Mouse (Mus musculus): ENCODE measurements around the gene Pmepa1. TPM values are rescaled to one million over a fixed set of nuclear protein-coding genes. Genes with fewer than 3 reads are reported as not detected.

Pmepa1 gene
- polyA plus RNA-seq, 1 experiment from 2014 or later: 4.3 TPM

DNA sequence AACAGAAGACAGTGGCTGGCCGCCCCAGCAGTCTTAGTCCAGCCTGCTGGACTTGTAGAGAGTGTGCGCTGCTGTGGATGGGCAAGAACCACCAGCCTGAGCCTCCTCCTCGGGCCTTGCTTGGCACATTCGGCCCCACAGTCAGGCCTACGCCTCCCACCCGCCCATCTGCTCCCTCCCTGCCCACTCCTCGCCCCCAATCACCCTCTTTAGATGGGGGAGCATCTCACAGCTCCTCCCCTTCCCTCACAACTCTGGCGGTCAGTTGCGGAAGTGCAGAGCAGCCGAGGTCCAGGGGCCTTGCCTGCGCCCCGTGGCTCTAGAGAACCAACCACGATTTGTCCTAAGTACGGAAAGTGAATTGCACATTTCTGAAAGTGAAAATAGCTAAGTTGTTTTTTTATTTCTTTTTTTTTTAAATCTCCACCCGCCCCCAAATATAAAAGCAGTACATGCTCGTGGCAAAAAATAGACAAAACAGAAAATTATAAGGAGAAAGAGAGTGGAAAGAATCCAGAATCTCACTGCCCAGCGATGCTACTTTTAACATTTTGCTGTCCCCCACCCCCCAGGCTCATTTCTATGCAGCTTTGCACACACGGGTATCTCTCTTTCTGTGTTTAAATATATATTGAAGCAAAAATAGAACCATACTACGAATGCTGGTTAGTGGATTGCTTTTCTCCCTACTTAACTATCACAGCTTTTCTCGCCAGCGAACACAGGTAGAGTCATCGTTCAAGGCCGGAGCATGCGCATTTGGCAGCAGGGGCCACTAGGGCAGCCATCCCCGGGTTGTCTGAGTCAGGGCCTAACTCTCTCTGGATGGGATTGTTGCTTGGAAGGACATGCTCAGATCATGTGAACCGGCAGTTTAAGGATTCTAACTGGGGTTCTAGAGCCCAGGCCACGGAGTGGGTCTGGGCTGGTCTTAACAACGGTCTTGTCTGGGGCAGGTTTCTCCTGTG, 24.6 kb upstream of the Pmepa1 start:
- no peak overlapping the region for H3K4me3 ChIP-seq (ENCODE audit: low read length)
- no peaks in the 10 kb centered on the region for H3K36me3 ChIP-seq (ENCODE audit: insufficient read depth, low read length)
- H3K4me1 ChIP-seq (ENCODE audit: insufficient read depth, low read length): no peaks in the 10 kb centered on the region
- H3K4me2 ChIP-seq (replicated peaks; ENCODE audit: low read depth, low read length): no peak overlapping the region
- no peak overlapping the region for H3K27ac ChIP-seq (ENCODE audit: low read length)
- 67% methylated on average over 28 of the region's 28 CpGs for WGBS
- no peak overlapping the region for H3K9ac ChIP-seq (replicated peaks; ENCODE audit: low read length)
- peaks cover 7% of the 10 kb centered on the region; the same call in 1 of the 2 replicates for H3K9me3 ChIP-seq (ENCODE audit: low read length)
- ATAC-seq (ENCODE audit: low FRiP score, low TSS enrichment): no peak
- peaks cover 11% of the 10 kb centered on the region; the same call in 1 of the 2 replicates for H3K27me3 ChIP-seq (ENCODE audit: insufficient read depth, low read length)

DNA sequence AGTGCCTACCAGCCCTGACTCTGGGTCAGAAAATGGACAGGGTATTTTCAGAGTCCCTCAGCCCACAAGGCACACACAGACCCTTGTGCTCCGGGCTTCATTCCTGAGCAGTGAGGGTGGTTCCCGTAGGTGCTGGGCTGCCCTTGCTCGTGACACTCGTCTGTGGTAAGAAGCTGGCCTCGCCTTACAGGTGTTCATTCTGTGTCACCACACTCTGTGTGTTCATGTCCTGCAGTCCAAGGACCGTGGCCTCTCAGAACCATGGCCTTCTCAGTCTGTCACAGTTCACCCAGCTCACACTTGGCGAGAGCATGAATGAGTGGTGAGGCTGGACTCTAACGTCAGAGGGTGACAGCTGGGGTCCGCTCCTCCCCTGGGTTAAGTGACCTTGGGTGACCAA, 20.1 kb upstream of the Pmepa1 start:
- no peak overlapping the region for H3K4me2 ChIP-seq (replicated peaks; ENCODE audit: low read depth, low read length)
- H3K9me3 ChIP-seq (ENCODE audit: low read length): peaks cover 9% of the 10 kb centered on the region; the same call in 1 of the 2 replicates
- no peaks in the 10 kb centered on the region for H3K4me1 ChIP-seq (ENCODE audit: insufficient read depth, low read length)
- H3K27ac ChIP-seq (ENCODE audit: low read length): no peak overlapping the region
- no peak for ATAC-seq (ENCODE audit: low FRiP score, low TSS enrichment)
- WGBS: 77% methylated on average over 9 of the region's 9 CpGs
- no peak overlapping the region for H3K4me3 ChIP-seq (ENCODE audit: low read length)
- no peak overlapping the region for H3K9ac ChIP-seq (replicated peaks; ENCODE audit: low read length)
- H3K27me3 ChIP-seq (ENCODE audit: insufficient read depth, low read length): no peaks in the 10 kb centered on the region
- no peaks in the 10 kb centered on the region for H3K36me3 ChIP-seq (ENCODE audit: insufficient read depth, low read length)

GRCm38 (mm10) chr2:173293042-173293441, 16.7 kb upstream of the Pmepa1 start:
- H3K9me3 ChIP-seq (ENCODE audit: low read length): 0 out of 2 replicates have a peak, but pooled peaks cover 3% of the 10 kb centered on the region
- no peak overlapping the region for H3K4me2 ChIP-seq (replicated peaks; ENCODE audit: low read depth, low read length)
- no peaks in the 10 kb centered on the region for H3K36me3 ChIP-seq (ENCODE audit: insufficient read depth, low read length)
- no peaks in the 10 kb centered on the region; the same call in 1 of the 2 replicates for H3K4me1 ChIP-seq (ENCODE audit: insufficient read depth, low read length)
- H3K9ac ChIP-seq (replicated peaks; ENCODE audit: low read length): no peak overlapping the region
- no peaks in the 10 kb centered on the region for H3K27me3 ChIP-seq (ENCODE audit: insufficient read depth, low read length)
- 75% methylated on average over 6 of the region's 6 CpGs for WGBS
- H3K4me3 ChIP-seq (ENCODE audit: low read length): no peak overlapping the region
- ATAC-seq (ENCODE audit: low FRiP score, low TSS enrichment): no peak
- H3K27ac ChIP-seq (ENCODE audit: low read length): no peak overlapping the region

DNA sequence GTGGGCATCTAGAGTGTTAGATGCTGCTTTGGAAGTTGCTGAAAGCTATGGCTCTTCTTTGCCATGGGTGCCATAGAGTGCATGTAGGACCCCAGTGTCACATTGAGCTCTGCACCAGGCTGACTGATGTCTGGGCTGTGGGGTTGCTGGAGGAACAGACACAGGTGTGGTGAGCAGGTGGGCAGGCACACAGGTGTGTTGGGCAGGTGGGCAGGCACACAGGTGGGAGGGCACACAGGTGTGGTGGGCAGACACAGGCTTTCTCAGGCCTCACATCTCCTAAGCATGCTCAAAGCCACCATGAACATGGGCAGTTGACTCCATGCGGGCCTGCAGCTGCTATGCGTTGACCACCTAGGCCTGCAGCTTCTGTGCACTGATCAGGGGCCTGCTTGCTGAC, 16.2 kb upstream of the Pmepa1 start:
- WGBS: 93% methylated on average over 2 of the region's 2 CpGs
- Histone ChIP-seq H3K36me3 (ENCODE audit: insufficient read depth, low read length) (no peaks in the 10 kb centered on the region), H3K4me2 (replicated peaks; ENCODE audit: low read depth, low read length) (no peak overlapping the region), H3K27ac (ENCODE audit: low read length) (no peak overlapping the region), H3K4me3 (ENCODE audit: low read length) (no peak overlapping the region), H3K27me3 (ENCODE audit: insufficient read depth, low read length) (no peaks in the 10 kb centered on the region), H3K4me1 (ENCODE audit: insufficient read depth, low read length) (no peaks in the 10 kb centered on the region; the same call in 1 of the 2 replicates), H3K9ac (replicated peaks; ENCODE audit: low read length) (no peak overlapping the region), H3K9me3 (ENCODE audit: low read length) (0 out of 2 replicates have a peak, but pooled peaks cover 3% of the 10 kb centered on the region)
- no peak for ATAC-seq (ENCODE audit: low FRiP score, low TSS enrichment)

- H3K27ac ChIP-seq (ENCODE audit: low read length): no peak overlapping the region
- H3K4me2 ChIP-seq (replicated peaks; ENCODE audit: low read depth, low read length): no peak overlapping the region
- WGBS: 95% methylated on average over 11 of the region's 11 CpGs
- H3K4me3 ChIP-seq (ENCODE audit: low read length): no peak overlapping the region
- H3K9me3 ChIP-seq (ENCODE audit: low read length): 0 out of 2 replicates have a peak, but pooled peaks cover 3% of the 10 kb centered on the region
- no peaks in the 10 kb centered on the region for H3K36me3 ChIP-seq (ENCODE audit: insufficient read depth, low read length)
- no peaks in the 10 kb centered on the region; the same call in 1 of the 2 replicates for H3K4me1 ChIP-seq (ENCODE audit: insufficient read depth, low read length)
- H3K27me3 ChIP-seq (ENCODE audit: insufficient read depth, low read length): no peaks in the 10 kb centered on the region
- H3K9ac ChIP-seq (replicated peaks; ENCODE audit: low read length): no peak overlapping the region
- ATAC-seq (ENCODE audit: low FRiP score, low TSS enrichment): no peak
These were observed 14.6 kb upstream of the Pmepa1 start for GRCm38 (mm10) chr2:173290981-173291380.

- Histone ChIP-seq H3K4me3 (ENCODE audit: low read length) (no peak overlapping the region), H3K9me3 (ENCODE audit: low read length) (0 out of 2 replicates have a peak, but pooled peaks cover 3% of the 10 kb centered on the region), H3K4me1 (ENCODE audit: insufficient read depth, low read length) (no peaks in the 10 kb centered on the region; the same call in 1 of the 2 replicates), H3K36me3 (ENCODE audit: insufficient read depth, low read length) (no peaks in the 10 kb centered on the region), H3K4me2 (replicated peaks; ENCODE audit: low read depth, low read length) (no peak overlapping the region), H3K9ac (replicated peaks; ENCODE audit: low read length) (no peak overlapping the region), H3K27ac (ENCODE audit: low read length) (no peak overlapping the region), H3K27me3 (ENCODE audit: insufficient read depth, low read length) (no peaks in the 10 kb centered on the region)
- no peak for ATAC-seq (ENCODE audit: low FRiP score, low TSS enrichment)
- 43% methylated on average over 3 of the region's 3 CpGs for WGBS
These were observed 13.6 kb upstream of the Pmepa1 start for GRCm38 (mm10) chr2:173289928-173290327.

- ATAC-seq (ENCODE audit: low FRiP score, low TSS enrichment): no peak
- H3K27ac ChIP-seq (ENCODE audit: low read length): no peak overlapping the region
- peaks cover 11% of the 10 kb centered on the region for H3K4me1 ChIP-seq (ENCODE audit: insufficient read depth, low read length)
- no peaks in the 10 kb centered on the region for H3K36me3 ChIP-seq (ENCODE audit: insufficient read depth, low read length)
- no peaks in the 10 kb centered on the region for H3K27me3 ChIP-seq (ENCODE audit: insufficient read depth, low read length)
- H3K4me3 ChIP-seq (ENCODE audit: low read length): no peak overlapping the region
- WGBS: 86% methylated on average over 12 of the region's 12 CpGs
- H3K9ac ChIP-seq (replicated peaks; ENCODE audit: low read length): no peak overlapping the region
- H3K9me3 ChIP-seq (ENCODE audit: low read length): no peaks in the 10 kb centered on the region
- H3K4me2 ChIP-seq (replicated peaks; ENCODE audit: low read depth, low read length): no peak overlapping the region
These were observed 9.6 kb upstream of the Pmepa1 start for GRCm38 (mm10) chr2:173285816-173286538.

GRCm38 (mm10) chr2:173284771-173285170, 8.4 kb upstream of the Pmepa1 start:
- no peak overlapping the region for H3K4me2 ChIP-seq (replicated peaks; ENCODE audit: low read depth, low read length)
- 88% methylated on average over 6 of the region's 6 CpGs for WGBS
- no peaks in the 10 kb centered on the region for H3K27me3 ChIP-seq (ENCODE audit: insufficient read depth, low read length)
- H3K9me3 ChIP-seq (ENCODE audit: low read length): no peaks in the 10 kb centered on the region
- no peak overlapping the region for H3K27ac ChIP-seq (ENCODE audit: low read length)
- no peak overlapping the region for H3K9ac ChIP-seq (replicated peaks; ENCODE audit: low read length)
- no peaks in the 10 kb centered on the region for H3K36me3 ChIP-seq (ENCODE audit: insufficient read depth, low read length)
- no peak overlapping the region for H3K4me3 ChIP-seq (ENCODE audit: low read length)
- peaks cover 11% of the 10 kb centered on the region for H3K4me1 ChIP-seq (ENCODE audit: insufficient read depth, low read length)
- no peak for ATAC-seq (ENCODE audit: low FRiP score, low TSS enrichment)

- ATAC-seq (ENCODE audit: low FRiP score, low TSS enrichment): no peak
- H3K36me3 ChIP-seq (ENCODE audit: insufficient read depth, low read length): no peaks in the 10 kb centered on the region
- H3K4me1 ChIP-seq (ENCODE audit: insufficient read depth, low read length): peaks cover 17% of the 10 kb centered on the region
- no peaks in the 10 kb centered on the region for H3K27me3 ChIP-seq (ENCODE audit: insufficient read depth, low read length)
- H3K4me2 ChIP-seq (replicated peaks; ENCODE audit: low read depth, low read length): no peak overlapping the region
- H3K9ac ChIP-seq (replicated peaks; ENCODE audit: low read length): no peak overlapping the region
- 79% methylated on average over 8 of the region's 8 CpGs for WGBS
- no peak overlapping the region for H3K4me3 ChIP-seq (ENCODE audit: low read length)
- H3K9me3 ChIP-seq (ENCODE audit: low read length): no peaks in the 10 kb centered on the region
- H3K27ac ChIP-seq (ENCODE audit: low read length): no peak overlapping the region
These were observed 5.9 kb upstream of the Pmepa1 start for GRCm38 (mm10) chr2:173282191-173282590.
